Mouse (Mus musculus) cerebellum, adult 18-20 months (tissue): ENCODE results near the gene Fastkd5.
A peak's percentile ranks its signal among the peaks of the same experiment; 100 is the strongest.

Experiments
- DNase-seq, 2 experiments: peaks; one replicate each; pipeline ENCODE4 v3.0.0; 2021

Fastkd5 gene

DNA sequence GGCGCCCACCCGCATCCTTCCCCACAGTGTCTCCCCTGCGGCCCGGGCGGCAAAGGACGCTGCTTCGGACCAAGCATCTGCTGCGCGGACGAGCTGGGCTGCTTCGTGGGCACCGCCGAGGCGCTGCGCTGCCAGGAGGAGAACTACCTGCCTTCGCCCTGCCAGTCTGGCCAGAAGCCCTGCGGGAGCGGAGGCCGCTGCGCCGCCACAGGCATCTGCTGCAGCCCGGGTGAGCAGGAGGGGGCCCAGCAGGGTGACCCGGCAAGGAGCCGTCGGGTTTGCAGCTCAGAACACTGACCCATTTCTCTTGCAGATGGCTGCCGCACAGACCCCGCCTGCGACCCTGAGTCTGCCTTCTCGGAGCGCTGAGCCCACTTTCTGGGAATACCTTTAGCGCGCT lies 53.3 kb downstream of the Fastkd5 start:
- peak; percentile 55 to 63 for DNase-seq

DNA sequence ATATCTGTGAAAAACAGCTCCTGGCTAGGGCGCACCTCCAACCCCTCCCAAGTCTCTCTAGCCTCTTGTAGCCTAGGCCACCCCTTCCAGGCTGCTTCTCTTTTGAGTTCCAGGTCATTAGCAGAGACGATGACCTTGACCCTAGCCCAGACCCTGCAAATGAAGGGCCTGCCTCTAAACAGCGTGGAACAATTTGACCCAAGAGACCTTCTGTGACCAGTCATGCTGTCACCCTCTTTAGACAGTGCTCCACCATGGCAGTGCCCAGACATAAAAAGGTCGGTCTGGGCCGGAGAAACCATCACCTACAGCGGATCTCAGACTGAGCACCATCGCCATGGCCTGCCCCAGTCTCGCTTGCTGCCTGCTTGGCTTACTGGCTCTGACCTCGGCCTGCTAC lies 54.0 kb downstream of the Fastkd5 start, which contains the start of gene Oxt:
Gene Oxt, plus strand, starts transcription at position 301 of the 400 bp plus-strand sequence.
- no peak for DNase-seq

DNA sequence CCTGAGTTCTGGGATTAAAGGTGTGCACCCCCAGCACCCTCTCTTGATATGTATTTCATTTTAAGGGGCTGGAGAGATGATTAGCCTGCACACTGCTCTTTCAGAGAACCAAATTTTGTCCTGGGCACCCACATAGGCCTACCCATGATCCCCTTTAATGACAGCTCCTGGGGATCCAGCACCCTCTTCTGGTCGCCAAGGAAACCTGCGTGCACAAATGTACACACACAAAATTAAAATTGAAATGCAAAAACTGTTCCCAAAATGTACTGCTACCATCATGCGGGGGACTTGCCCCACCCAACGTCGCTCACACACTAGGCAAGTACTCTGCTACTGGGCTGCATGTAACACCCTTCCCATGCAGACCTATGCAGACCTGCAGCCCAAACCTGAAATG lies 54.9 kb downstream of the Fastkd5 start:
- no peak for DNase-seq

DNA sequence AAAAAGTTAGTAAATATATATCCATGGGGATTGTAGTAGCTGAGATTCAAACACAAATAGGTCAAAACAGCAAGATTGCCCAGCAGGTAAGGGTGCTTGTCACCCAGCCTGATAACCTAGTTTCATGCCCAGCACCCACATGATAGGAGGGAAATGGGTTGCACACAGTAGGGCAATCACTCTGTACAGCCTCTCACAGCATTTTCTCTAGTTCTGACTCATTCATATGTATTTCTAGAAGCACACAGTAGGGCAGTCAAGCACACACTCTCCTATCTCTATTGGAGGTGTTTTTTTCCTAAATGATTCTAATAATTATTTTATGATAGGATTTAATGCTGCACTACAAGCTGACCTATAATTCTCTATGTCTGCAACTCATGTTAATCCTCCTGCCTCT lies 59.9 kb downstream of the Fastkd5 start:
- no peak for DNase-seq

DNA sequence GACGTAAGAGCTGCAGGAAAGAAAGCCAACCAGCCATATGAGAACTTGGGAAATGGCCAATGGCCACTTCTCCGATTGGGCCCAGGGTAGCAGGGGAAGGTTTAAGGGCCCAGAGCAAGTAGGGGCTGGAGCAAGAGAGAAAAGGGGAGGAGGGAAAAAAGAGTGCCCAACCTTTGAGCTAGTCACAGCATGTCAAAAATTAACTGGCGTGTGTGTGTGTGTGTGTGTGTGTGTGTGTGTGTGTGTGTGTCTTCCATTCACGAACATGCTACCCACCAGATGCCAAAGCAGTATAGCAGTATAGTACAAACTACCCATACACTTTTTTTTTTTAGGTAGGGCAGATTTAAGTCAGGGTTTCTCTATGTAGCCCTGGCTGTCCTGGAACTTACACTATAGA lies 60.9 kb downstream of the Fastkd5 start:
- no peak for DNase-seq

DNA sequence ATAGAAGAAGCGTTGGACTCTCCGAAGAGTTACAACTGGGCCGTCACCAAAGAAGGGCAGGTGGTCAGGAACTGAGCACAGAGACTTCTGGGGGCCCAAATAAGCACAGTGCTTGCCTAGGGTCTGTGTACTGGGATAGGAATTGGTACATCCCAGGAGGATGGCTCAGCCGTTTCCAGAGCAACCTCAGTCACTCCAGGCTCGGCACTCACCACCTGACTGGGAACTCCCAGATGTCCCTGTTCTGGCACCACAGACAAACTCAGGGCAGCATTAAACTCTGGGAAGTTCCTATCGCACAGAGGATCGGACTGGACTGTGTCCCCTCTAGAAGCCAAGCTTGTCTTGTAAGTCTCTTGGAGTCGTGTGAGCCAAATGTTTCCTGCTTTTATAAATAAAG lies 64.8 kb downstream of the Fastkd5 start:
- DNase-seq: no peak

DNA sequence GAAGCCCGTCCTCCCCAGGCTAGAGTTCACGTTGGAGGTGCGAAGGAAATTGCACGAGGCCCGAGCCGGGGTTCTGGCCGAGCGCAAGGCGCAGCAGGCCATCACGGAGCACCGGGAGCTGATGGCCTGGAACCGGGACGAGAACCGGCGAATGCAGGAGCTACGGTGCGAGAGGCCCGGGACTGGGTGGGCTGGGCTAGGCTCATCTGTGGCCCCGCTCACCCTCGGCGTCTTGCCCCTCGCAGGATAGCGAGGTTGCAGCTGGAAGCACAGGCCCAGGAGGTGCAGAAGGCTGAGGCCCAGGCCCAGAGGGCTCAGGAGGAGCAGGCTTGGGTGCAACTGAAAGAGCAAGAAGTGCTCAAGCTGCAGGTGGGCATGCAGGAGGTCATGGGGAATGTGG lies 65.8 kb downstream of the Fastkd5 start:
- DNase-seq: no peak
